Mouse (Mus musculus): ENCODE measurements around the gene Zbtb41. TPM values are rescaled to one million over a fixed set of nuclear protein-coding genes. Genes with fewer than 3 reads are reported as not detected.
"Not testable (repeated sequence)": the region's sequence is repeated elsewhere in the genome, so short reads cannot be mapped to it uniquely, and the experiment has no call there.

The Zbtb41 gene
- polyA plus RNA-seq (2015; fragmentation: Nextera tagmentation; extraction: Ambion mirVana): 2.9 and 3.9 TPM in 2 replicates

- ATAC-seq (ENCODE audit: low read depth) (peak; percentile 96), DNase-seq (peak; percentile 83)
- no peaks in the 10 kb centered on the region for H3K27me3 ChIP-seq
- under 1% methylated on average over 81 of the region's 88 CpGs for WGBS (ENCODE audit: insufficient replicate concordance)
- H3K27ac ChIP-seq: peak within 1 kb of the TSS; percentile 84
- peaks cover 4% of the 10 kb centered on the region; the same call in 1 of the 2 replicates for H3K36me3 ChIP-seq
- peak within 1 kb of the TSS; percentile 89 for H3K4me3 ChIP-seq (replicated peaks)
- no peaks in the 10 kb centered on the region for H3K9me3 ChIP-seq (replicated peaks)
- H3K4me1 ChIP-seq (replicated peaks): peaks cover 42% of the 10 kb centered on the region
- peak within 1 kb of the TSS; percentile 89 for H3K4me2 ChIP-seq
- H3K9ac ChIP-seq: peak within 1 kb of the TSS; percentile 95
Observed at GRCm38 (mm10) chr1:139421875-139422791, at the start of gene Zbtb41. Zbtb41 (plus strand) TSS chr1:139422288.

- Histone ChIP-seq H3K4me2 (no peak overlapping the region), H3K9me3 (replicated peaks) (no peaks in the 10 kb centered on the region), H3K9ac (no peak overlapping the region), H3K36me3 (no peaks in the 10 kb centered on the region), H3K4me3 (replicated peaks) (no peak overlapping the region), H3K4me1 (replicated peaks) (no peaks in the 10 kb centered on the region), H3K27ac (no peak overlapping the region), H3K27me3 (no peaks in the 10 kb centered on the region)
- no peak for ATAC-seq (ENCODE audit: low read depth)
- DNase-seq: no peak
- WGBS (ENCODE audit: insufficient replicate concordance): 47% methylated on average over 6 of the region's 6 CpGs
Observed at GRCm38 (mm10) chr1:139375900-139376299, 46.2 kb upstream of the Zbtb41 start.

- no peaks in the 10 kb centered on the region for H3K27me3 ChIP-seq
- H3K9me3 ChIP-seq (replicated peaks): no peaks in the 10 kb centered on the region
- no peak within 1 kb of the TSS for H3K4me2 ChIP-seq
- ATAC-seq (ENCODE audit: low read depth): no peak
- WGBS (ENCODE audit: insufficient replicate concordance): 9% methylated on average over 5 of the region's 5 CpGs
- no peak within 1 kb of the TSS for H3K9ac ChIP-seq
- no peaks in the 10 kb centered on the region for H3K36me3 ChIP-seq
- H3K27ac ChIP-seq: no peak within 1 kb of the TSS
- H3K4me1 ChIP-seq (replicated peaks): no peaks in the 10 kb centered on the region
- no peak within 1 kb of the TSS for H3K4me3 ChIP-seq (replicated peaks)
- no peak for DNase-seq
Observed at GRCm38 (mm10) chr1:139376638-139377286, 45.3 kb upstream of the Zbtb41 start, which contains the start of gene Crb1. Crb1 (minus strand) TSS chr1:139377100.

- Histone ChIP-seq H3K36me3 (no peaks in the 10 kb centered on the region), H3K4me1 (replicated peaks) (no peaks in the 10 kb centered on the region), H3K27me3 (no peaks in the 10 kb centered on the region), H3K27ac (no peak overlapping the region), H3K4me2 (no peak overlapping the region), H3K9me3 (replicated peaks) (no peaks in the 10 kb centered on the region), H3K9ac (no peak overlapping the region), H3K4me3 (replicated peaks) (no peak overlapping the region)
- WGBS (ENCODE audit: insufficient replicate concordance): 20% methylated on average over 11 of the region's 11 CpGs
- no peak for DNase-seq
- peak; percentile 36 for ATAC-seq (ENCODE audit: low read depth)
Observed at GRCm38 (mm10) chr1:139378861-139379620, 43.0 kb upstream of the Zbtb41 start.

- Histone ChIP-seq H3K4me1 (replicated peaks) (no peaks in the 10 kb centered on the region), H3K9me3 (replicated peaks) (no peaks in the 10 kb centered on the region), H3K4me2 (no peak overlapping the region), H3K27ac (no peak overlapping the region), H3K27me3 (no peaks in the 10 kb centered on the region), H3K36me3 (no peaks in the 10 kb centered on the region), H3K9ac (no peak overlapping the region), H3K4me3 (replicated peaks) (no peak overlapping the region)
- DNase-seq (no peak), ATAC-seq (ENCODE audit: low read depth) (peak; percentile 20; the same call in 1 of the 2 replicates)
- 12% methylated on average over 4 of the region's 4 CpGs for WGBS (ENCODE audit: insufficient replicate concordance)
Observed at GRCm38 (mm10) chr1:139379621-139379984, 42.5 kb upstream of the Zbtb41 start.

- no peaks in the 10 kb centered on the region for H3K9me3 ChIP-seq (replicated peaks)
- no peak overlapping the region for H3K4me2 ChIP-seq
- no peaks in the 10 kb centered on the region for H3K27me3 ChIP-seq
- H3K9ac ChIP-seq: no peak overlapping the region
- no peak for DNase-seq
- no peaks in the 10 kb centered on the region for H3K4me1 ChIP-seq (replicated peaks)
- no peak overlapping the region for H3K4me3 ChIP-seq (replicated peaks)
- H3K27ac ChIP-seq: no peak overlapping the region
- WGBS (ENCODE audit: insufficient replicate concordance): 43% methylated on average over 2 of the region's 2 CpGs
- ATAC-seq (ENCODE audit: low read depth): no peak
- H3K36me3 ChIP-seq: no peaks in the 10 kb centered on the region
Observed at GRCm38 (mm10) chr1:139391747-139392146, 30.3 kb upstream of the Zbtb41 start.

GRCm38 (mm10) chr1:139396589-139396988 lies 25.5 kb upstream of the Zbtb41 start:
- Histone ChIP-seq H3K27ac (no peak overlapping the region), H3K4me2 (no peak overlapping the region), H3K4me3 (replicated peaks) (no peak overlapping the region), H3K9ac (no peak overlapping the region), H3K27me3 (no peaks in the 10 kb centered on the region), H3K36me3 (no peaks in the 10 kb centered on the region), H3K4me1 (replicated peaks) (no peaks in the 10 kb centered on the region), H3K9me3 (replicated peaks) (no peaks in the 10 kb centered on the region)
- ATAC-seq (ENCODE audit: low read depth) (no peak), DNase-seq (no peak)
- WGBS (ENCODE audit: insufficient replicate concordance): 38% methylated on average over 1 of the region's 1 CpGs

- H3K4me3 ChIP-seq (replicated peaks): no peak overlapping the region
- H3K9me3 ChIP-seq (replicated peaks): no peaks in the 10 kb centered on the region
- H3K27ac ChIP-seq: no peak overlapping the region
- H3K27me3 ChIP-seq: no peaks in the 10 kb centered on the region
- H3K4me2 ChIP-seq: no peak overlapping the region
- H3K36me3 ChIP-seq: no peaks in the 10 kb centered on the region
- H3K9ac ChIP-seq: no peak overlapping the region
- H3K4me1 ChIP-seq (replicated peaks): no peaks in the 10 kb centered on the region
- no peak for DNase-seq
- no peak for ATAC-seq (ENCODE audit: low read depth)
Observed at GRCm38 (mm10) chr1:139405766-139406165, 16.3 kb upstream of the Zbtb41 start.

- Histone ChIP-seq H3K36me3 (no peaks in the 10 kb centered on the region), H3K9me3 (replicated peaks) (no peaks in the 10 kb centered on the region), H3K4me3 (replicated peaks) (no peak overlapping the region), H3K4me2 (no peak overlapping the region), H3K27ac (no peak overlapping the region), H3K27me3 (no peaks in the 10 kb centered on the region), H3K4me1 (replicated peaks) (no peaks in the 10 kb centered on the region), H3K9ac (no peak overlapping the region)
- ATAC-seq (ENCODE audit: low read depth): no peak
- DNase-seq: no peak
- WGBS (ENCODE audit: insufficient replicate concordance): 51% methylated on average over 5 of the region's 5 CpGs
Observed at GRCm38 (mm10) chr1:139407701-139408100, 14.4 kb upstream of the Zbtb41 start.

- H3K36me3 ChIP-seq; DNase-seq; H3K4me1 ChIP-seq (replicated peaks); H3K27ac ChIP-seq; H3K4me2 ChIP-seq; H3K9me3 ChIP-seq (replicated peaks); H3K9ac ChIP-seq; H3K27me3 ChIP-seq; H3K4me3 ChIP-seq (replicated peaks); ATAC-seq (ENCODE audit: low read depth): not testable (repeated sequence)
- WGBS (ENCODE audit: insufficient replicate concordance): 72% methylated on average over 2 of the region's 2 CpGs
Observed at GRCm38 (mm10) chr1:139412365-139412764, 9.7 kb upstream of the Zbtb41 start.

GRCm38 (mm10) chr1:139413465-139413864 lies 8.6 kb upstream of the Zbtb41 start:
- DNase-seq: no peak
- H3K9me3 ChIP-seq (replicated peaks): no peaks in the 10 kb centered on the region
- no peaks in the 10 kb centered on the region for H3K4me1 ChIP-seq (replicated peaks)
- no peaks in the 10 kb centered on the region for H3K27me3 ChIP-seq
- no peak overlapping the region for H3K4me3 ChIP-seq (replicated peaks)
- no peak overlapping the region for H3K27ac ChIP-seq
- H3K36me3 ChIP-seq: no peaks in the 10 kb centered on the region
- 24% methylated on average over 3 of the region's 3 CpGs for WGBS (ENCODE audit: insufficient replicate concordance)
- no peak overlapping the region for H3K9ac ChIP-seq
- H3K4me2 ChIP-seq: no peak overlapping the region
- no peak for ATAC-seq (ENCODE audit: low read depth)

Measured in liver, embryonic 13.5 days (tissue).